Mouse (Mus musculus): ENCODE results near the gene Sipa1. TPM values are rescaled to one million over a fixed set of nuclear protein-coding genes. Genes with fewer than 3 reads are reported as not detected.

Gene Sipa1
- polyA plus RNA-seq, 1 experiment from 2014 or later: 12.4 TPM

- no peak overlapping the region for H3K4me3 ChIP-seq (ENCODE audit: low read depth, low read length)
- 85% methylated on average over 5 of the region's 5 CpGs for whole genome bisulfite sequencing
- no peaks in the 10 kb centered on the region for H3K27me3 ChIP-seq (ENCODE audit: control insufficient read depth, insufficient read depth, low read length)
- H3K4me1 ChIP-seq (ENCODE audit: control insufficient read depth, insufficient read depth, low read length): no peaks in the 10 kb centered on the region
- no peaks in the 10 kb centered on the region for H3K9me3 ChIP-seq (replicated peaks; ENCODE audit: control insufficient read depth, low read length)
- no peak overlapping the region for H3K4me2 ChIP-seq (ENCODE audit: low read depth, low read length)
- H3K27ac ChIP-seq (replicated peaks; ENCODE audit: low read depth, low read length): no peak overlapping the region
- no peak for DNase-seq (ENCODE audit: low spot score)
- H3K9ac ChIP-seq (replicated peaks; ENCODE audit: low read length): no peak overlapping the region
- ATAC-seq (replicated peaks; ENCODE audit: insufficient number of reproducible peaks, low FRiP score, low TSS enrichment, low read depth): no peak
- no peaks in the 10 kb centered on the region for H3K36me3 ChIP-seq (replicated peaks; ENCODE audit: control insufficient read depth, insufficient read depth, low read depth, low read length)
Measured at GRCm38 (mm10) chr19:5621884-5622283, 41.6 kb downstream of the Sipa1 start.

- DNase-seq (ENCODE audit: low spot score) (no peak), ATAC-seq (replicated peaks; ENCODE audit: insufficient number of reproducible peaks, low FRiP score, low TSS enrichment, low read depth) (no peak)
- Histone ChIP-seq H3K9ac (replicated peaks; ENCODE audit: low read length) (no peak overlapping the region), H3K9me3 (replicated peaks; ENCODE audit: control insufficient read depth, low read length) (no peaks in the 10 kb centered on the region), H3K27me3 (ENCODE audit: control insufficient read depth, insufficient read depth, low read length) (no peaks in the 10 kb centered on the region), H3K36me3 (replicated peaks; ENCODE audit: control insufficient read depth, insufficient read depth, low read depth, low read length) (no peaks in the 10 kb centered on the region), H3K4me2 (ENCODE audit: low read depth, low read length) (no peak overlapping the region), H3K4me3 (ENCODE audit: low read depth, low read length) (no peak overlapping the region), H3K27ac (replicated peaks; ENCODE audit: low read depth, low read length) (no peak overlapping the region), H3K4me1 (ENCODE audit: control insufficient read depth, insufficient read depth, low read length) (no peaks in the 10 kb centered on the region)
- WGBS: 87% methylated on average over 4 of the region's 4 CpGs
Measured at GRCm38 (mm10) chr19:5620007-5620406, 43.5 kb downstream of the Sipa1 start.

- no peak overlapping the region for H3K27ac ChIP-seq (replicated peaks; ENCODE audit: low read depth, low read length)
- H3K36me3 ChIP-seq (replicated peaks; ENCODE audit: control insufficient read depth, insufficient read depth, low read depth, low read length): no peaks in the 10 kb centered on the region
- no peaks in the 10 kb centered on the region for H3K9me3 ChIP-seq (replicated peaks; ENCODE audit: control insufficient read depth, low read length)
- no peaks in the 10 kb centered on the region for H3K27me3 ChIP-seq (ENCODE audit: control insufficient read depth, insufficient read depth, low read length)
- H3K4me2 ChIP-seq (ENCODE audit: low read depth, low read length): no peak overlapping the region
- WGBS: 73% methylated on average over 2 of the region's 2 CpGs
- H3K9ac ChIP-seq (replicated peaks; ENCODE audit: low read length): no peak overlapping the region
- no peak for DNase-seq (ENCODE audit: low spot score)
- no peak overlapping the region for H3K4me3 ChIP-seq (ENCODE audit: low read depth, low read length)
- no peaks in the 10 kb centered on the region for H3K4me1 ChIP-seq (ENCODE audit: control insufficient read depth, insufficient read depth, low read length)
- ATAC-seq (replicated peaks; ENCODE audit: insufficient number of reproducible peaks, low FRiP score, low TSS enrichment, low read depth): no peak
Measured at GRCm38 (mm10) chr19:5614953-5615352, 48.6 kb downstream of the Sipa1 start.

- H3K27me3 ChIP-seq (ENCODE audit: control insufficient read depth, insufficient read depth, low read length): no peaks in the 10 kb centered on the region
- no peak overlapping the region for H3K4me2 ChIP-seq (ENCODE audit: low read depth, low read length)
- 75% methylated on average over 3 of the region's 3 CpGs for WGBS
- no peak overlapping the region for H3K9ac ChIP-seq (replicated peaks; ENCODE audit: low read length)
- H3K4me1 ChIP-seq (ENCODE audit: control insufficient read depth, insufficient read depth, low read length): peaks cover 3% of the 10 kb centered on the region; the same call in 1 of the 2 replicates
- no peak overlapping the region for H3K4me3 ChIP-seq (ENCODE audit: low read depth, low read length)
- ATAC-seq (replicated peaks; ENCODE audit: insufficient number of reproducible peaks, low FRiP score, low TSS enrichment, low read depth) (no peak), DNase-seq (ENCODE audit: low spot score) (no peak)
- no peak overlapping the region for H3K27ac ChIP-seq (replicated peaks; ENCODE audit: low read depth, low read length)
- H3K36me3 ChIP-seq (replicated peaks; ENCODE audit: control insufficient read depth, insufficient read depth, low read depth, low read length): no peaks in the 10 kb centered on the region
- H3K9me3 ChIP-seq (replicated peaks; ENCODE audit: control insufficient read depth, low read length): no peaks in the 10 kb centered on the region
Measured at GRCm38 (mm10) chr19:5612762-5613411, 50.6 kb downstream of the Sipa1 start.

GRCm38 (mm10) chr19:5611973-5612372 is 51.5 kb downstream of the Sipa1 start:
- Histone ChIP-seq H3K27ac (replicated peaks; ENCODE audit: low read depth, low read length) (no peak overlapping the region), H3K27me3 (ENCODE audit: control insufficient read depth, insufficient read depth, low read length) (no peaks in the 10 kb centered on the region), H3K4me2 (ENCODE audit: low read depth, low read length) (no peak overlapping the region), H3K9me3 (replicated peaks; ENCODE audit: control insufficient read depth, low read length) (no peaks in the 10 kb centered on the region), H3K4me3 (ENCODE audit: low read depth, low read length) (no peak overlapping the region), H3K4me1 (ENCODE audit: control insufficient read depth, insufficient read depth, low read length) (peaks cover 3% of the 10 kb centered on the region; the same call in 1 of the 2 replicates), H3K36me3 (replicated peaks; ENCODE audit: control insufficient read depth, insufficient read depth, low read depth, low read length) (no peaks in the 10 kb centered on the region; the same call in 1 of the 2 replicates), H3K9ac (replicated peaks; ENCODE audit: low read length) (no peak overlapping the region)
- 95% methylated on average over 1 of the region's 1 CpGs for WGBS
- DNase-seq (ENCODE audit: low spot score): no peak
- no peak for ATAC-seq (replicated peaks; ENCODE audit: insufficient number of reproducible peaks, low FRiP score, low TSS enrichment, low read depth)

- Histone ChIP-seq H3K4me1 (ENCODE audit: control insufficient read depth, insufficient read depth, low read length) (peaks cover 3% of the 10 kb centered on the region; the same call in 1 of the 2 replicates), H3K36me3 (replicated peaks; ENCODE audit: control insufficient read depth, insufficient read depth, low read depth, low read length) (peaks cover 2% of the 10 kb centered on the region), H3K4me2 (ENCODE audit: low read depth, low read length) (peak within 1 kb of the TSS; percentile 74), H3K9me3 (replicated peaks; ENCODE audit: control insufficient read depth, low read length) (no peaks in the 10 kb centered on the region), H3K9ac (replicated peaks; ENCODE audit: low read length) (peak within 1 kb of the TSS; percentile 73), H3K4me3 (ENCODE audit: low read depth, low read length) (peak within 1 kb of the TSS; percentile 53), H3K27me3 (ENCODE audit: control insufficient read depth, insufficient read depth, low read length) (no peaks in the 10 kb centered on the region), H3K27ac (replicated peaks; ENCODE audit: low read depth, low read length) (peak within 1 kb of the TSS; percentile 87)
- under 1% methylated on average over 53 of the region's 55 CpGs for WGBS
- DNase-seq (ENCODE audit: low spot score): peak; percentile 94
- ATAC-seq (replicated peaks; ENCODE audit: insufficient number of reproducible peaks, low FRiP score, low TSS enrichment, low read depth): peak; percentile 87
Measured at GRCm38 (mm10) chr19:5609547-5610404, 53.7 kb downstream of the Sipa1 start, which contains the start of gene Kat5. Kat5 (minus strand) TSS chr19:5610237.

GRCm38 (mm10) chr19:5609171-5609546 is 54.3 kb downstream of the Sipa1 start:
- DNase-seq (ENCODE audit: low spot score): no peak
- Histone ChIP-seq H3K4me1 (ENCODE audit: control insufficient read depth, insufficient read depth, low read length) (peaks cover 3% of the 10 kb centered on the region), H3K9me3 (replicated peaks; ENCODE audit: control insufficient read depth, low read length) (no peaks in the 10 kb centered on the region), H3K27me3 (ENCODE audit: control insufficient read depth, insufficient read depth, low read length) (no peaks in the 10 kb centered on the region), H3K27ac (replicated peaks; ENCODE audit: low read depth, low read length) (peak overlapping the region; percentile 87), H3K9ac (replicated peaks; ENCODE audit: low read length) (peak overlapping the region; percentile 73), H3K4me2 (ENCODE audit: low read depth, low read length) (peak overlapping the region; percentile 74), H3K4me3 (ENCODE audit: low read depth, low read length) (peak overlapping the region; percentile 53), H3K36me3 (replicated peaks; ENCODE audit: control insufficient read depth, insufficient read depth, low read depth, low read length) (peaks cover 5% of the 10 kb centered on the region)
- 57% methylated on average over 10 of the region's 10 CpGs for WGBS
- no peak for ATAC-seq (replicated peaks; ENCODE audit: insufficient number of reproducible peaks, low FRiP score, low TSS enrichment, low read depth)

GRCm38 (mm10) chr19:5608707-5609106 is 54.8 kb downstream of the Sipa1 start:
- ATAC-seq (replicated peaks; ENCODE audit: insufficient number of reproducible peaks, low FRiP score, low TSS enrichment, low read depth) (no peak), DNase-seq (ENCODE audit: low spot score) (no peak)
- no peaks in the 10 kb centered on the region for H3K9me3 ChIP-seq (replicated peaks; ENCODE audit: control insufficient read depth, low read length)
- H3K27me3 ChIP-seq (ENCODE audit: control insufficient read depth, insufficient read depth, low read length): no peaks in the 10 kb centered on the region
- H3K4me3 ChIP-seq (ENCODE audit: low read depth, low read length): peak overlapping the region; percentile 53
- H3K4me1 ChIP-seq (ENCODE audit: control insufficient read depth, insufficient read depth, low read length): peaks cover 3% of the 10 kb centered on the region
- H3K4me2 ChIP-seq (ENCODE audit: low read depth, low read length): peak overlapping the region; percentile 74; the same call in 1 of the 2 replicates
- peak overlapping the region; percentile 87; the same call in 1 of the 2 replicates for H3K27ac ChIP-seq (replicated peaks; ENCODE audit: low read depth, low read length)
- WGBS: 95% methylated on average over 13 of the region's 13 CpGs
- H3K36me3 ChIP-seq (replicated peaks; ENCODE audit: control insufficient read depth, insufficient read depth, low read depth, low read length): peaks cover 8% of the 10 kb centered on the region
- peak overlapping the region; percentile 73 for H3K9ac ChIP-seq (replicated peaks; ENCODE audit: low read length)
